Mouse (Mus musculus) liver (tissue): ENCODE measurements at regions not wholly inside any gene's neighbourhood (a gene's known extent, or its start where the extent isn't known, plus 50 kb on each side); places are given as distances from the start of the nearest gene placed in this dataset.

Experiments
- DNase-seq: peaks from one replicate; pipeline ENCODE4 v3.0.0-alpha.2; 2020; ENCODE audit warnings: mixed read lengths

GRCm38 (mm10) chr17:45784905-45785304 is 51.3 kb upstream of the 1600014C23Rik start:
- DNase-seq = no peak

DNA sequence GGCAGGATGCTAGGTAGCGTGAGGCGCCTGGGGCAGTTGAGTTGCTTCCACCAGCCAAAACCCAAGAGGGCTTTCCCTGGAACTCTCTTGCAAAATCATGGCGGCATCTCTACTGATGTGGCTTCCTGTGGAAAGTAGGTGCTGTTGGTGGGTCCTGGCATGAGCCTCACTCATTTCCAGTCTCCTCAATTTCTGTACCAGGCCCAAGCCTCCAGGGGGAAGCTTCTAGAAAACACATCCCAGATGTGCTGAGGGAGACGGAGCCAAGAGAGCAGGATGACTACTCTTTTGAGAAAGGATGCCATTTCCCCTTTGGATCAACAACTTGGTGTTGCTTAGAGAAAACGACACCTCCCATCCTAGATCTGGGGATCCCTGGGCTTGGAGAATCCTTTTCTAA is 50.9 kb upstream of the 1600014C23Rik start:
- no peak for DNase-seq
